Mouse (Mus musculus): Measurements from ENCODE around the gene Aff3. TPM values are rescaled to one million over a fixed set of nuclear protein-coding genes. Genes with fewer than 3 reads are reported as not detected.

Gene Aff3
- polyA plus RNA-seq, 1 experiment from 2014 or later = 2.1 TPM

GRCm38 (mm10) chr1:38411106-38411505, 253.6 kb downstream of the Aff3 start:
- no peaks in the 10 kb centered on the region for H3K27me3 ChIP-seq (replicated peaks; ENCODE audit: control insufficient read depth, insufficient read depth, low read length)
- TF ChIP-seq CTCF (IDR thresholded peaks at IDR 0.05; ENCODE audit: low read depth) = no peak
- no peak for ATAC-seq
- no peak overlapping the region for H3K9ac ChIP-seq (ENCODE audit: low read depth, low read length)
- WGBS = 70% methylated on average over 4 of the region's 4 CpGs
- no peak overlapping the region for H3K4me3 ChIP-seq (ENCODE audit: low read depth, low read length)
- no peaks in the 10 kb centered on the region for H3K9me3 ChIP-seq (ENCODE audit: control insufficient read depth)
- no peak overlapping the region for H3K4me2 ChIP-seq (replicated peaks; ENCODE audit: low read depth)
- H3K36me3 ChIP-seq (ENCODE audit: control insufficient read depth, insufficient read depth) = no peaks in the 10 kb centered on the region
- no peak overlapping the region for H3K27ac ChIP-seq (ENCODE audit: low read depth, low read length)
- no peaks in the 10 kb centered on the region for H3K4me1 ChIP-seq (replicated peaks; ENCODE audit: control insufficient read depth, insufficient read depth, low read length)

DNA sequence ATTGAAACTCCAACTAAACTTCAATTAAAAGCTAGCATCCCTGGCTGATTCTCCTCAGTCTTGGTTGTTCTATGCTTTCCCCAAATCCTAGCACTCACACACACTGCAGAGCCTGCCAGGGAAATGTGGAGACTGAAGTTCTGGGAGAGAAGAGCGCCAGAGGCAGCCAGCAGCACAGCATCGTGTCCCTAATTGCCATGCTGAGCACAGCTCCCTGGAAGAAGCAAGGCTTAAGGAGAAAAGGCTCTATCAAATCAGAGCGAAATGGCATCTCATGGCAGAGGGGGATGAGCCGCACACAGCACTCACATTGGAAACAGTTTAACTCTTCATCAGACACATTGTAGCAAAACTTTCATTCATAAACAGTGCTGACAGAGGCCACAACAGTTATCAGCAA, 254.3 kb downstream of the Aff3 start:
- H3K4me2 ChIP-seq (replicated peaks; ENCODE audit: low read depth) = no peak overlapping the region
- no peak overlapping the region for H3K9ac ChIP-seq (ENCODE audit: low read depth, low read length)
- no peaks in the 10 kb centered on the region for H3K9me3 ChIP-seq (ENCODE audit: control insufficient read depth)
- H3K27me3 ChIP-seq (replicated peaks; ENCODE audit: control insufficient read depth, insufficient read depth, low read length) = no peaks in the 10 kb centered on the region
- no peak for ATAC-seq
- H3K27ac ChIP-seq (ENCODE audit: low read depth, low read length) = no peak overlapping the region
- H3K4me3 ChIP-seq (ENCODE audit: low read depth, low read length) = no peak overlapping the region
- no peaks in the 10 kb centered on the region for H3K36me3 ChIP-seq (ENCODE audit: control insufficient read depth, insufficient read depth)
- 65% methylated on average over 4 of the region's 4 CpGs for WGBS
- H3K4me1 ChIP-seq (replicated peaks; ENCODE audit: control insufficient read depth, insufficient read depth, low read length) = no peaks in the 10 kb centered on the region
- no peak for TF ChIP-seq CTCF (IDR thresholded peaks at IDR 0.05; ENCODE audit: low read depth)

DNA sequence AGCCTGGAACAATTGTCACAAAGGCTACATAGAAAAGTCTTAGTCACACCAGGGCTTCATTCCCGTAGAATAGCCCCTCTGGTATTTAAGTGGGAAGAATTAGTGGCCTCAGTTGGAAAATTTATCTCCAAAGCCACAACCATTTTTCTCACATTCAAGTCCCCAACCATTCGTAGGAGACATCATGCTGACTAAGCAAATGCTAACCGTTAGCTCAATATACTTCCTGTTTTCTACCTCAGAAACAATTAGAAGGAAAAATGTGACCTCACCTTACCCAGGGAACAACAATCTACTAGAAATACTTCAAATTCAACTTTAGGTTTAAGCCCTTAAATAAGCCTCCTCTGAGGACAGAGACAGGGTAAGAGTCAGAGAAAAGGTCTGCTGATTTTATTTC, 256.5 kb downstream of the Aff3 start:
- Histone ChIP-seq H3K9me3 (ENCODE audit: control insufficient read depth) (no peaks in the 10 kb centered on the region), H3K9ac (ENCODE audit: low read depth, low read length) (no peak overlapping the region), H3K4me3 (ENCODE audit: low read depth, low read length) (no peak overlapping the region), H3K36me3 (ENCODE audit: control insufficient read depth, insufficient read depth) (no peaks in the 10 kb centered on the region), H3K27ac (ENCODE audit: low read depth, low read length) (no peak overlapping the region), H3K4me1 (replicated peaks; ENCODE audit: control insufficient read depth, insufficient read depth, low read length) (no peaks in the 10 kb centered on the region), H3K4me2 (replicated peaks; ENCODE audit: low read depth) (no peak overlapping the region), H3K27me3 (replicated peaks; ENCODE audit: control insufficient read depth, insufficient read depth, low read length) (no peaks in the 10 kb centered on the region)
- no peak for TF ChIP-seq CTCF (IDR thresholded peaks at IDR 0.05; ENCODE audit: low read depth)
- no peak for ATAC-seq
- 76% methylated on average over 3 of the region's 3 CpGs for WGBS

DNA sequence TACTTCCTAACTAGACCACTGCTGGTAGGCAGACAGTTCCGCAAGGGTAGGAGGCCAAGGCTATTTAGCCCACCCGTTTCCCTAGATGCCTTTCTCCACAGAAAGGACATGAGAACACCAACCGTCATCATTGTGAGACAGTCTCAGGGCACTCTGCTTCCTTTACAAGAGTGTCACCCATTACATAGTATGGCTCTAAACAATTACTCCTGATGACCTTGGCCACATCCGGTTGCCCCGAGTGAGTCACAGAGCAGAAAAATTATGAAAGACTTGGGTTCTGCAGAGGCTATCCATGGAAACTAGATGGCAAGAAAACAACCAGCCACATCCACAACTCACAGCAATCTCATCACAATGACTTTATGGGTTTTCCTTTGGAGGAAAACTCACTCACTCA, 261.0 kb downstream of the Aff3 start:
- no peak for ATAC-seq

DNA sequence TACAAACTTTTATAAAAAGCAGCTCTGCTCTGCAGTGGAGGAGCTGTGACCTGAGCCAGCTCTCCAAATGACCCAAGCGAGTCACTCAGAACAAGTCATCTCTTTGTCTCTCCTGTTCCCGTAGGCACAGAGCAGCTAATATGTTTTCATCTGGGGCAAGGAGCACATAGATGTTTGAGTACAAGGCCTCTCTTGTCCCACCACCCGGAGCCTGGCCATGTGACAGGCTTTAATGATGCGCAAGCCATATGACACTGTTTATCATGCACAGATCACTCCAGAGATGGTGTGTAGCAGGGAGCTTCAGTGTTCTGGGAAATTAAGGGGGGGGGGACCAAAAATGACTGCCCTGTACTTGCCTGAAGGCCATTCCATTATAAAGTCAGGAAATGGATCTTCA, 262.9 kb downstream of the Aff3 start:
- WGBS = 72% methylated on average over 4 of the region's 4 CpGs
- Histone ChIP-seq H3K27ac (ENCODE audit: low read depth, low read length) (no peak overlapping the region), H3K4me2 (replicated peaks; ENCODE audit: low read depth) (no peak overlapping the region), H3K36me3 (ENCODE audit: control insufficient read depth, insufficient read depth) (no peaks in the 10 kb centered on the region), H3K9ac (ENCODE audit: low read depth, low read length) (no peak overlapping the region), H3K4me3 (ENCODE audit: low read depth, low read length) (no peak overlapping the region), H3K4me1 (replicated peaks; ENCODE audit: control insufficient read depth, insufficient read depth, low read length) (no peaks in the 10 kb centered on the region), H3K9me3 (ENCODE audit: control insufficient read depth) (no peaks in the 10 kb centered on the region), H3K27me3 (replicated peaks; ENCODE audit: control insufficient read depth, insufficient read depth, low read length) (no peaks in the 10 kb centered on the region)
- no peak for ATAC-seq
- no peak for TF ChIP-seq CTCF (IDR thresholded peaks at IDR 0.05; ENCODE audit: low read depth)

More for the DNA sequence above, 261.0 kb downstream of the Aff3 start:
- no peaks in the 10 kb centered on the region for H3K9me3 ChIP-seq (ENCODE audit: control insufficient read depth)
- no peak overlapping the region for H3K27ac ChIP-seq (ENCODE audit: low read depth, low read length)
- no peaks in the 10 kb centered on the region for H3K4me1 ChIP-seq (replicated peaks; ENCODE audit: control insufficient read depth, insufficient read depth, low read length)
- no peak overlapping the region for H3K4me2 ChIP-seq (replicated peaks; ENCODE audit: low read depth)
- TF ChIP-seq CTCF (IDR thresholded peaks at IDR 0.05; ENCODE audit: low read depth) = no peak
- H3K36me3 ChIP-seq (ENCODE audit: control insufficient read depth, insufficient read depth) = no peaks in the 10 kb centered on the region
- no peak overlapping the region for H3K9ac ChIP-seq (ENCODE audit: low read depth, low read length)
- H3K4me3 ChIP-seq (ENCODE audit: low read depth, low read length) = no peak overlapping the region
- H3K27me3 ChIP-seq (replicated peaks; ENCODE audit: control insufficient read depth, insufficient read depth, low read length) = no peaks in the 10 kb centered on the region
- WGBS = 89% methylated on average over 5 of the region's 5 CpGs

GRCm38 (mm10) chr1:38399269-38399668, 265.5 kb downstream of the Aff3 start:
- Histone ChIP-seq H3K36me3 (ENCODE audit: control insufficient read depth, insufficient read depth) (no peaks in the 10 kb centered on the region), H3K4me3 (ENCODE audit: low read depth, low read length) (no peak overlapping the region), H3K9me3 (ENCODE audit: control insufficient read depth) (no peaks in the 10 kb centered on the region), H3K27me3 (replicated peaks; ENCODE audit: control insufficient read depth, insufficient read depth, low read length) (no peaks in the 10 kb centered on the region), H3K9ac (ENCODE audit: low read depth, low read length) (no peak overlapping the region), H3K4me2 (replicated peaks; ENCODE audit: low read depth) (no peak overlapping the region), H3K4me1 (replicated peaks; ENCODE audit: control insufficient read depth, insufficient read depth, low read length) (no peaks in the 10 kb centered on the region), H3K27ac (ENCODE audit: low read depth, low read length) (no peak overlapping the region)
- ATAC-seq = no peak
- WGBS = 80% methylated on average over 10 of the region's 10 CpGs
- no peak for TF ChIP-seq CTCF (IDR thresholded peaks at IDR 0.05; ENCODE audit: low read depth)

DNA sequence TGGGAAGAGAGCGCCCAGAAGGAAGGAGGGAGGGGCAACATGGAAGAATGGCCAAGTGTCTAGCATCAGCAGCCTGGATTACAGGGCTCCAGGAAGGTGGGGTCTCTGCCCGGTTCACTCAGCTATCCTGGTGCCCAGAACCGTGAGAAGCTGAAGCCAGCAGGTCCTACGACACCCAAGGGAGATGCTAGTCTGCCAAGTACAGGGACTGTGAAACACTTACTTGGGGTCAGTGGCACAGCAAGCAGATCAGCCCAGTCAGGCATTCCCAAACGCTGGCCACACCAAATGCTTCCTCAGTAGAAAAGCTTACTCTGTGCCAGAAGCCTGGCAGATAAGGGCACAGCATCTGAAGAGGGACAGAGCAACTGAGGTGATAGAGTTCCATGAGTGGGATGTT, 266.2 kb downstream of the Aff3 start:
- H3K9me3 ChIP-seq (ENCODE audit: control insufficient read depth) = no peaks in the 10 kb centered on the region
- ATAC-seq = no peak
- TF ChIP-seq CTCF (IDR thresholded peaks at IDR 0.05; ENCODE audit: low read depth) = no peak
- no peak overlapping the region for H3K4me2 ChIP-seq (replicated peaks; ENCODE audit: low read depth)
- 65% methylated on average over 5 of the region's 5 CpGs for WGBS
- H3K4me1 ChIP-seq (replicated peaks; ENCODE audit: control insufficient read depth, insufficient read depth, low read length) = no peaks in the 10 kb centered on the region
- H3K27ac ChIP-seq (ENCODE audit: low read depth, low read length) = no peak overlapping the region
- H3K9ac ChIP-seq (ENCODE audit: low read depth, low read length) = no peak overlapping the region
- H3K4me3 ChIP-seq (ENCODE audit: low read depth, low read length) = no peak overlapping the region
- H3K27me3 ChIP-seq (replicated peaks; ENCODE audit: control insufficient read depth, insufficient read depth, low read length) = no peaks in the 10 kb centered on the region
- H3K36me3 ChIP-seq (ENCODE audit: control insufficient read depth, insufficient read depth) = no peaks in the 10 kb centered on the region
